Mouse (Mus musculus): ENCODE results near the gene Vmn2r48. TPM values are rescaled to one million over a fixed set of nuclear protein-coding genes. Genes with fewer than 3 reads are reported as not detected.
"Not testable (repeated sequence)": the region's sequence is repeated elsewhere in the genome, so short reads cannot be mapped to it uniquely, and the experiment has no call there.

Vmn2r48 gene
- not detected for total RNA-seq (2021)

DNA sequence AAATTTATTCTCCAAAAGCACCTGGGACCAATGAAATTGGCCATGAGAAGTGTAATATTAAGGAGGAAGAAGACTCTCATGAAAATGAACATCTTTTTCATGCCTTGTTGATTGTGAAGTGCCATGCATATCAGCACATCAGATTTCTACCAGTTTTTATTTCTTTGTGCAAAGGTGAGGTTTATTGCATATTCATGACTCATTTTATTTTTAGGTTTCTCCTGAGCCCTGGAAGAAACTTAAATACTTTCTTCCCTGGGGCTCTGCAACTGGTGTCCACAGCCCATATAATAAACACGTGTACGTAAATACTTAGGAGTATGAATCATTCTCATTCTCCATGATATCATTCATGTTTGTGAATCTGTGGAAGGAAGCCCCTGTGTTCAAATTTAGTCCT lies at the start of gene Vmn2r48:
Vmn2r48 (minus strand) TSS at position 101 of the 400 bp plus-strand sequence.
- intact Hi-C loops (cut with DNase I); DNase-seq (ENCODE audit: low spot score in 2 of 2): not testable (repeated sequence)

DNA sequence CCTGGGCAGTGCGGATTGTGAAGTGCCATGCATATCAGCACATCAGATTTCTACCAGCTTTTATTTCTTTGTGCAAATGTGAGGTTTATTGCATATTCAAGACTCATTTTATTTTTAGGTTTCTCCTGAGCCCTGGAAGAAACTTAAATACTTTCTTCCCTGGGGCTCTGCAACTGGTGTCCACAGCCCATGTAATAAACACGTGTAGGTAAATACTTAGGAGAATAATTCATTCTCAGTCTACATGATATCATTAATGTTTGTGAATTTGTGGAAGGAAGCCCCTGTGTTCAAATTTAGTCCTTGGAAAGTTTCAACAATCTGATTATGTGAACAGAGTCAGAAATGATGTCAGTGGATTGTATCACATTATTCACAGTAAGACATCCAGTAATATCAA lies 38.8 kb upstream of the Vmn2r48 start, which contains the start of gene Vmn2r49:
Vmn2r49 (minus strand) TSS at position 101 of the 400 bp plus-strand sequence.
- intact Hi-C loops (cut with DNase I); DNase-seq (ENCODE audit: low spot score in 2 of 2): not testable (repeated sequence)

Other genes starting within 250 kb of the Vmn2r48 start
- not detected for gene Vmn2r46, start 183.0 kb downstream of the Vmn2r48 start, total RNA-seq (2021)
- gene Vmn2r47, start 112.3 kb downstream of the Vmn2r48 start, total RNA-seq (2021) = not detected
- not detected for gene Vmn2r49, start 38.7 kb upstream of the Vmn2r48 start, total RNA-seq (2021)
- gene Vmn2r50, start 99.7 kb upstream of the Vmn2r48 start, total RNA-seq (2021) = not detected
- gene Vmn2r51, start 152.2 kb upstream of the Vmn2r48 start, total RNA-seq (2021) = not detected
- not detected for gene Vmn2r52, start 223.0 kb upstream of the Vmn2r48 start, total RNA-seq (2021)

Measured in left cerebral cortex, postnatal 36 days (tissue).